Mouse (Mus musculus) brain, embryonic 14.5 days (tissue): ENCODE data around the gene Ebf1.

Experiments
- CTCF ChIP-seq: fragments of 200-500 bp; IDR thresholded peaks from 2 replicates; pipeline ENCODE4 v1.5.1; 2012; ENCODE audit warnings: inconsistent platforms, mild to moderate bottlenecking, moderate library complexity, borderline replicate concordance; ENCODE audit not compliant: insufficient read depth, insufficient read length; ENCODE audit errors: extremely low read depth
- POLR2A ChIP-seq: fragments of 200-500 bp; IDR thresholded peaks from 2 replicates; pipeline ENCODE4 v1.6.1; 2012; ENCODE audit warnings: mild to moderate bottlenecking, inconsistent platforms, borderline replicate concordance; ENCODE audit not compliant: poor library complexity, insufficient read depth, insufficient read length, severe bottlenecking; ENCODE audit errors: extremely low read depth

DNA sequence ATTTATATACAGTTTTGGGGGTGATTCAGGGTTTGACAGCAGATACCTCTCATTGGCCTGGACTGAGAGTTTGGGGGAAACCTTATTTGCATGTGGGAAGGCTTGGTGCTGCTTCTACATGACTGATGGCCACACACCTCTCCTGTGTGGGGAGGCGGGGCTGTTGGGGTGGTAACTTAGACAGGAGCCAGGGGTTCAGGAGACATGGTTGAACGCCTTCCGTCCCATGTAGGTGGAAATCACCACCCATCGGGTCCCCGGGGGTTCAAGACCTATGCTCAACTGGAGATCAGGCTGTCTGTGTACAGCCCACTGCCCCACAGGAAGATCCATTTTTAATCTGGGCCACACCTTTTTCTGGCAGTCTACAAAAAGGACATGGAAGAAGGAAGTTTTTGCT lies 42.3 kb upstream of the Ebf1 start:
- TF ChIP-seq CTCF (no peak), POLR2A (no peak)
